Mouse (Mus musculus) CH12.LX (cell line): Measurements from ENCODE around the gene Gm10031. TPM values are rescaled to one million over a fixed set of nuclear protein-coding genes. Genes with fewer than 3 reads are reported as not detected.
"Not testable (repeated sequence)": the region's sequence is repeated elsewhere in the genome, so short reads cannot be mapped to it uniquely, and the experiment has no call there.

Experiments
- DNase-seq: peaks from one replicate; pipeline ENCODE4 v3.0.0-alpha.2; 2013; ENCODE audit errors: extremely low read depth
- H3K27ac ChIP-seq: 2 replicates; pipeline ENCODE4 v1.5.1; 2012; ENCODE audit warnings: low read depth, mild to moderate bottlenecking, control low read depth, moderate library complexity; ENCODE audit not compliant: insufficient read depth
- H3K27me3 ChIP-seq: replicated peaks from 2 replicates; pipeline ENCODE3; 2012; ENCODE audit warnings: inconsistent platforms
- H3K36me3 ChIP-seq, 2 experiments: replicated peaks in 1 of 2; 2 replicates each; pipeline versions ENCODE3 to v1.6.1; 2012; ENCODE audit warnings: inconsistent platforms in 1 of 2, low read length in 1 of 2, mild to moderate bottlenecking in 1 of 2, mixed read lengths in 1 of 2, moderate library complexity in 1 of 2; ENCODE audit not compliant: control insufficient read depth in 1 of 2, insufficient read depth in 1 of 2
- H3K4me1 ChIP-seq, 2 experiments: 2 replicates each; pipeline ENCODE4 v1.6.1; 2012; ENCODE audit warnings: inconsistent platforms in 1 of 2, moderate library complexity in 1 of 2; ENCODE audit not compliant: insufficient read depth in 2 of 2, control insufficient read depth in 1 of 2
- H3K4me2 ChIP-seq: 2 replicates; pipeline ENCODE4 v1.6.1; 2012; ENCODE audit warnings: low read depth, mild to moderate bottlenecking, control low read depth; ENCODE audit not compliant: poor library complexity, insufficient read depth, severe bottlenecking
- H3K4me3 ChIP-seq, 3 experiments: fragments of 150-350 bp in 1 of 3; sonication (generic) in 1 of 3; replicated peaks in 1 of 3; 2 replicates each; pipeline versions ENCODE3 to v1.5.1; 2011 to 2012; ENCODE audit warnings: low read depth in 2 of 3, low read length in 2 of 3, mild to moderate bottlenecking in 2 of 3, moderate library complexity in 2 of 3, control low read depth in 1 of 3, improper control_type of control experiment in 1 of 3, inconsistent platforms in 1 of 3, mixed read lengths in 1 of 3; ENCODE audit not compliant: poor library complexity in 1 of 3
- H3K79me2 ChIP-seq: replicated peaks from 2 replicates; pipeline ENCODE4 v1.6.1; 2012; ENCODE audit warnings: mild to moderate bottlenecking, moderate library complexity; ENCODE audit not compliant: control insufficient read depth, poor library complexity, insufficient read depth, severe bottlenecking; ENCODE audit errors: extremely low read depth
- H3K9ac ChIP-seq: 2 replicates; pipeline ENCODE4 v1.6.1; 2012; ENCODE audit warnings: low read depth, mild to moderate bottlenecking, control low read depth, moderate library complexity; ENCODE audit not compliant: insufficient read depth
- H3K9me3 ChIP-seq: replicated peaks from 2 replicates; pipeline ENCODE3; 2012; ENCODE audit warnings: low read length, inconsistent platforms, mixed read lengths
- BHLHE40 ChIP-seq: IDR thresholded peaks from 2 replicates; pipeline ENCODE4 v1.6.1; 2011; ENCODE audit warnings: mild to moderate bottlenecking, low read depth, low read length, improper control_type of control experiment
- CHD2 ChIP-seq: IDR thresholded peaks from 2 replicates; pipeline ENCODE4 v1.6.1; 2011; ENCODE audit warnings: low read length, improper control_type of control experiment
- CTCF ChIP-seq, 2 experiments: IDR thresholded peaks in 1 of 2; conservative IDR thresholded peaks in 1 of 2; 2 replicates each; pipeline ENCODE4 v1.5.1; 2011 to 2012; ENCODE audit warnings: low read depth in 2 of 2, low read length in 2 of 2, improper control_type of control experiment in 1 of 2, inconsistent platforms in 1 of 2, mild to moderate bottlenecking in 1 of 2, moderate library complexity in 1 of 2
- E2F4 ChIP-seq: IDR thresholded peaks from 2 replicates; pipeline ENCODE4 v1.6.1; 2011; ENCODE audit warnings: low read depth, low read length, improper control_type of control experiment; ENCODE audit not compliant: insufficient replicate concordance
- ELF1 ChIP-seq: IDR thresholded peaks from 2 replicates; pipeline ENCODE4 v1.6.1; 2014; ENCODE audit warnings: low read depth, mild to moderate bottlenecking, inconsistent platforms, low read length, improper control_type of control experiment
- IRF4 ChIP-seq: IDR thresholded peaks from 2 replicates; pipeline ENCODE4 v1.6.1; 2014; ENCODE audit warnings: low read depth, mild to moderate bottlenecking, inconsistent platforms, low read length, improper control_type of control experiment
- JUN ChIP-seq: IDR thresholded peaks from 2 replicates; pipeline ENCODE4 v1.6.1; 2011; ENCODE audit warnings: low read depth, mild to moderate bottlenecking, low read length, improper control_type of control experiment, moderate library complexity; ENCODE audit not compliant: insufficient read depth
- JUND ChIP-seq: conservative IDR thresholded peaks from 2 replicates; pipeline ENCODE4 v1.6.1; 2011; ENCODE audit warnings: low read depth, low read length, improper control_type of control experiment
- MAZ ChIP-seq: IDR thresholded peaks from 2 replicates; pipeline ENCODE4 v1.6.1; 2012; ENCODE audit warnings: low read depth, mild to moderate bottlenecking, inconsistent platforms, low read length, improper control_type of control experiment, moderate library complexity
- MEF2A ChIP-seq: IDR thresholded peaks from 2 replicates; pipeline ENCODE4 v1.6.1; 2014; ENCODE audit warnings: low read depth, mild to moderate bottlenecking, inconsistent platforms, low read length, improper control_type of control experiment, borderline replicate concordance
- MXI1 ChIP-seq: IDR thresholded peaks from 2 replicates; pipeline ENCODE4 v1.6.1; 2011; ENCODE audit warnings: mild to moderate bottlenecking, low read depth, low read length, improper control_type of control experiment
- MYC ChIP-seq: IDR thresholded peaks from 2 replicates; pipeline ENCODE4 v1.6.1; 2011; ENCODE audit warnings: low read depth, mild to moderate bottlenecking, improper control_type of control experiment, low read length
- NRF1 ChIP-seq: IDR thresholded peaks from 2 replicates; pipeline ENCODE4 v1.6.1; 2014; ENCODE audit warnings: low read depth, mild to moderate bottlenecking, inconsistent platforms, low read length, improper control_type of control experiment, moderate library complexity
- PAX5 ChIP-seq: IDR thresholded peaks from 2 replicates; pipeline ENCODE4 v1.6.1; 2012; ENCODE audit warnings: low read length, inconsistent platforms, mixed read lengths
- POLR2AphosphoS2 ChIP-seq: IDR thresholded peaks from 2 replicates; pipeline ENCODE4 v1.6.1; 2011; ENCODE audit warnings: low read depth, low read length, improper control_type of control experiment
- SIN3A ChIP-seq: IDR thresholded peaks from 2 replicates; pipeline ENCODE4 v1.6.1; 2012; ENCODE audit warnings: low read length, improper control_type of control experiment, inconsistent platforms
- UBTF ChIP-seq: IDR thresholded peaks from 2 replicates; pipeline ENCODE4 v1.6.1; 2012; ENCODE audit warnings: low read depth, mild to moderate bottlenecking, inconsistent platforms, low read length, improper control_type of control experiment, moderate library complexity
- USF2 ChIP-seq: conservative IDR thresholded peaks from 2 replicates; pipeline ENCODE4 v1.6.1; 2011; ENCODE audit warnings: low read depth, low read length, improper control_type of control experiment
- ZMIZ1 ChIP-seq: IDR thresholded peaks from 2 replicates; pipeline ENCODE4 v1.6.1; 2012; ENCODE audit warnings: low read depth, mild to moderate bottlenecking, inconsistent platforms, low read length, improper control_type of control experiment
- ZNF384 ChIP-seq: IDR thresholded peaks from 2 replicates; pipeline ENCODE4 v1.6.1; 2012; ENCODE audit warnings: low read depth, low read length, improper control_type of control experiment, inconsistent platforms
- dilution Hi-C: fragments of 300-500 bp; cut with MboI; formaldehyde crosslinking; loops from 2 replicates; pipeline ENCODE4 v1.14.3; 2020; ENCODE audit warnings: low sequenced_read_pairs; ENCODE audit not compliant: extremely low pct_unique_long_range_greater_than_20kb, extremely low pct_ligation_motif_present
- in situ Hi-C: fragments of 300-500 bp; cut with MboI; formaldehyde crosslinking; loops from 3 replicates; pipeline ENCODE4 v1.14.3; 2019; ENCODE audit warnings: low sequenced_read_pairs, low pct_ligation_motif_present, low pct_unique_long_range_greater_than_20kb, mixed read lengths
- polyA plus RNA-seq: library from polyadenylated mRNA; unstranded; fragments of >175 nt; gene quantifications from 2 replicates; pipeline ENCODE4 v1.2.1, GENCODE M21; 2012; ENCODE audit warnings: low read depth; ENCODE audit not compliant: insufficient read length
- total RNA-seq, 2 experiments: library from RNA; depleted of rRNA; stranded (reverse); fragments of 300-350 nt in 1 of 2; fragments of >200 nt in 1 of 2; gene quantifications; 2 replicates each; pipeline ENCODE4 v1.2.3; 2012 to 2014

Gene Gm10031
- total RNA-seq (2012; rRNA removed) (12.8 and 15.2 TPM in 2 replicates), total RNA-seq (2014; rRNA removed) (42.9 and 44.8 TPM in 2 replicates), polyA plus RNA-seq (17.3 and 22.8 TPM in 2 replicates)

DNA sequence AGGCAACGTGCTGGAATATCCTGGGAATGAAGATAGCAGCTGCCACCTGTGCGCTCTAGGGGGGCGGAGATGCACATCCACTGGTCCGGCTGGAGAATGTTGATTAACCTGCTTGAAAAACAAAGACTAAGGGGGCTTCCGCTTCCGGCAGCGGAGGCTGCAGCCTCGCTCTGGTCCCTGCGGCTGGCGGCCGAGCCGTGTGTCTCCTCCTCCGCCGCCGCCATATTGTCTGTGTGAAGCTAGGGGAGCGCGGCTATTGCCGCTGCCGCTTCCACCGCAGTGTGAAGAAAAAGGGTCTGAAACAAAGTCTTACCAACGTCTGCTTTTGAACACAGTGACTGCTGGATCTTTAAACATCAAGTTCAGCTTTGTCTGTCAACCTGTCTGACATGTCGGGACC is at the start of gene Gm10031:
TSS of gene Gm10031 (plus strand) at position 171 of the 400 bp plus-strand sequence.
- in situ Hi-C loops, H3K79me2 ChIP-seq, H3K4me1 ChIP-seq, H3K4me3 ChIP-seq, dilution Hi-C loops, DNase-seq, H3K4me2 ChIP-seq, H3K9ac ChIP-seq, H3K27ac ChIP-seq, H3K27me3 ChIP-seq, H3K36me3 ChIP-seq, H3K9me3 ChIP-seq: not testable (repeated sequence)

DNA sequence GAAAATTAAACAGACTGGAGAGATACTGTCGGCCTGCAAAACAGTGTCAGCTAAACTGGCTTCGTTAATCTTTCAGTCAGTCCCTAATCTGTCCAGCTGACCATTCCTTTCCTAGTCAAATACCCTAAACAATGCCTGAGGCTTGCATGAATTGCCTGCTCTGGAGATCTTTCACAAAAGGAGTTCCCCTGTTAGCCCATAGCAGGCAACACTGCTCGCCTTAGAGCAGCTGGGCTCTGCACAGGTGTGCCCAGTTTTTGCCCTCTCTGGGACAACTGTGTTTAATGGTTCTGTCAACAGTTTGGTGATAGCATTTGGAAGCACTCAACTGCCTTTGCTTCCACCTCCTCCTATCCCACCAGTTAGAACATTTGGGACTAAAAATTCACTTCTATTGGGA is 49.0 kb upstream of the Gm10031 start:
- Histone ChIP-seq H3K4me3 (no peak overlapping the region), H3K9me3 (no peaks in the 10 kb centered on the region), H3K79me2 (no peaks in the 10 kb centered on the region), H3K36me3 (no peaks in the 10 kb centered on the region), H3K4me1 (peaks cover 0 to 27% of the 10 kb centered on the region in 2 experiments; a peak in 2 of 4 replicates)
- in situ Hi-C loops, result no loop called here
- no peak for TF ChIP-seq ZNF384
- TF ChIP-seq NRF1, result no peak
- no peak for TF ChIP-seq CHD2
- no peak for TF ChIP-seq MEF2A
- TF ChIP-seq POLR2AphosphoS2, result no peak
- no peak for TF ChIP-seq BHLHE40
- TF ChIP-seq MAZ, result no peak
- TF ChIP-seq UBTF, result no peak
- TF ChIP-seq MXI1, result no peak
- TF ChIP-seq ZMIZ1, result no peak
- TF ChIP-seq USF2, result no peak
- TF ChIP-seq JUND, result no peak
- TF ChIP-seq, all 38 proteins: peak for 0
- no peak overlapping the region for H3K27ac ChIP-seq
- dilution Hi-C loops, result no loop called here
- H3K9ac ChIP-seq, result no peak overlapping the region
- H3K27me3 ChIP-seq, result no peaks in the 10 kb centered on the region
- no peak for DNase-seq
- no peak overlapping the region for H3K4me2 ChIP-seq

DNA sequence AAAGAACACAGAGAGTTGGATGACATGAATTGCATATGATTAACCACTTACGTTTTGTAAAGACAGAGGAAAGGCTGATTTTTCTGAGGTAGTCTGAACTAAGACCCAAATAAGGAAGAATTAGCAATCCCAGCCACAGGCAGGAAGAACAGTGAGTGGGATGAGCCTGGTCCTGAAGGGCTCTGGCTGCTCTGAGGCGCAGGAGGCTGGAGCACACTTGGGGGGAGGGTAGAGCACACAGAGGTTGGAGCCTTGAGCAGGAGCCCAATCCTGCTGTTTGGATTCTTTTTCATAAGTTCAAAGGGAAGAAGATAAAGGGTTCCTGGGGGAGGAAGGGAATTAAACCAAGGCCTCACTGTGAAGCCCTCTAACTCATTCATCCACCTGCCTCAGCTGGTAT is 47.8 kb upstream of the Gm10031 start:
- Histone ChIP-seq H3K27ac (no peak overlapping the region), H3K79me2 (no peaks in the 10 kb centered on the region), H3K9ac (no peak overlapping the region), H3K9me3 (no peaks in the 10 kb centered on the region), H3K4me2 (no peak overlapping the region), H3K27me3 (no peaks in the 10 kb centered on the region), H3K4me3 (no peak overlapping the region), H3K36me3 (no peaks in the 10 kb centered on the region), H3K4me1 (peaks cover 0 to 21% of the 10 kb centered on the region in 2 experiments; a peak in 2 of 4 replicates)
- dilution Hi-C loops (no loop called here), in situ Hi-C loops (no loop called here)
- DNase-seq, result no peak
- no peak for TF ChIP-seq SIN3A
- TF ChIP-seq PAX5, result no peak
- no peak for TF ChIP-seq JUN
- no peak for TF ChIP-seq ELF1
- TF ChIP-seq MYC, result no peak
- no peak for TF ChIP-seq MAZ
- TF ChIP-seq CHD2, result no peak
- no peak for TF ChIP-seq MXI1
- no peak for TF ChIP-seq USF2
- no peak for TF ChIP-seq IRF4
- no peak for TF ChIP-seq CTCF (conservative IDR thresholded peaks at IDR 0.05 in 1 of 2, IDR thresholded peaks at IDR 0.05 in 1 of 2; ENCODE audit: low read depth in 2 of 2, low read length in 2 of 2)
- TF ChIP-seq UBTF, result no peak
- no peak for TF ChIP-seq E2F4
